Mouse (Mus musculus): ENCODE measurements around the gene Casz1.

The Casz1 gene

DNA sequence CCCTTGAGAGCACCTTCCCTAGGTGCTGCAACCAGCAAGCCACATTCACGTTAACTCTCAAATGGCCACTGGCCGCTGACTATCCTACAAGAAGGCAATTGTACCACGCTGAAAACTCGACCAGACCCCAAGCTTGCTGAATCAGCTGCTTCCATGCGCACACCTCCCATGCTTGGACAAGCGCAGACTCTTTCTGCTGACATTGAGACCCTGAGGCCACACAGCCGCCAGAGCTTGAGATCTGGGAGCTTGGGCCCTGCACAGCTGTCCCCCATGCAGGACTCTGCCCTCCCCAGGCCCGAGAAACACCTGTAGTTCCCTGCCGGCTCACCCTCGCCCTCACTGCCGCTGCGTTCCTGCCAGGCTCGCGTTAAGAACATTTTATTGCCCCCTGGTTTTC lies 168.5 kb downstream of the Casz1 start:
- DNase-seq (ENCODE audit: low spot score), result no peak

DNA sequence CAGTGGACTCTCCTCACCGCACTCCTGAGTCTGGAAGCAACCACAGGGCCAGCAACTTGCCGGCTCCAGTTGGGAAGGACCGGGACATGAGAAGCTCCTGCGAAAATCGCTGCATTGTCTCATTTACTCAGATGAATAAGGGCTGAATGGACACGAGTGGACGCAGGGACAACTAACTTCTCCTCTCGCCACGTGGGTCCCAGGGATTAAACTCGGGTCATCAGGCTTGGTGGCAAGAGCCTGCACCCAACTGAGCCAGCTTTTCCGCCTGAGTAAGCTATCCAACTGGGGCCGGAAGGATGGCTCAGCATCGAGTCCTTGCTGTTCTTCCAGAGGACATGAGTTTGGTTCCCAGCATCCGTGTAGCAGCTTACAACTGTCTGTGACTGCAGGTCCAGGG lies 169.2 kb downstream of the Casz1 start:
- no peak for DNase-seq (ENCODE audit: low spot score)

DNA sequence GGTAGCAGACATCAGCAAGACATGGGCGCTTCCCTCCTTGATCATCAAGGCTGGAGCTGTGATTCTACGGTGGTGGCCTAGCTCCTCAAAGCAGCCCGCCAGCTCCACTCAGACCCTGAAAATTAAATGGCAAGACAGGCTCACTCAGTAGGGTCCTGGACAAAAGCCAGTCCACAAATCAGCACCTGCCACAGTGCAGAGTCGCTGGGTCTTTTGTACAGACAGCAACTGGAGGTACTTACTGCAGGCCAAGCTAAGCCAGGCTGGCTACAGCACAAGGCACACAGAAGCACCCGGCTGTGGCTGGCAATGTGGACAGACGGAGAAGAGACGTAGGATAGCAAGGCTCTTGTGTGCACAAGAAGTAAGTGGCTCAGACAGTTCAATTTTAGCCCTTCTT lies 170.6 kb downstream of the Casz1 start:
- no peak for DNase-seq (ENCODE audit: low spot score)

DNA sequence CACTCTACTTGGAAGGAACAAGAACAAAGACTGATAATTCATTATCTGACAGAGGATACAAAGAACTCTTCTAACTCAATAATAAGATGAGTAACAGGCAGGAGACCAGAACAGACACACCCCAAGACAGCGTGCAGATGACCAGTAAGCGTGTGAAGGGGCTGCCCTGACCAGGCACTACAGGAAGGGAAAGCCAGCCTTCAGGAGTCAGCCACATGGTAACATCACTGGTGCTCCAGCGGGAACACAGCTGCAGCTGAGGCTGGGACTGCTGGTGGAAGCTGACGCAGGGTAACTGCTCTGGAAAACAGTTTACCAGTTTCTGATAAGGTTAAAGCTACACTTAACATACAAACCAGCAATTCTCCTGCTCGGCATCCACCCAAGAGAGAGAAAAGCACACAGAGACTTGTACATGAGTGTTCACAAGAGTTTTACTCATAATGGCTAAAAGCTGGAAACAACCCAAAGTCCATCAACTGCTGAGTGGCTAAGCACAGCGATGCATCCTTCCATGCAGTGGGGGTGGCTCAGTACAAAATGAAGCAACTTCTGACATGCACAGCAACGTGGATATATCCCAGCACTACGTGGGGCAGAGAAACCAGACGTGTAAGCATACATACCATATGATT lies 174.1 kb downstream of the Casz1 start:
- no peak for DNase-seq (ENCODE audit: low spot score)

DNA sequence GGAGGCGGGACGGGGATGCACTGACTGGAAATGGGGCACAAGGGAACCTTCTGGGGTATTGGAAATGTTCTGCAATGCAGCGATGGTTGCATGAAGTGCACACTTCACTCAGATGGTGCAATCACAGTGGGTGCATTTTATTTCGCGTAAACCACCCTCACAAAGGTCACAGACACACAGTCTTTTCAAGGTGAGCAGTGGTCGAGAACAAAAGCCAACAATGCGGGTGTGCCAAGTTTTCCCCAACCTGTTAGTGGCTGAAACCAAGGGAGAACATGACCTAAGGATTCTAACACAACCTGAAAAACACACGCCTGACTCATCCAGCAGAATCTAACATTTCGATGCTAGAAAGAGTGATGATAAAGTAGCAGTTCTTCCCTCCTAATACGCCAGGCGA lies 174.7 kb downstream of the Casz1 start:
- no peak for DNase-seq (ENCODE audit: low spot score)

DNA sequence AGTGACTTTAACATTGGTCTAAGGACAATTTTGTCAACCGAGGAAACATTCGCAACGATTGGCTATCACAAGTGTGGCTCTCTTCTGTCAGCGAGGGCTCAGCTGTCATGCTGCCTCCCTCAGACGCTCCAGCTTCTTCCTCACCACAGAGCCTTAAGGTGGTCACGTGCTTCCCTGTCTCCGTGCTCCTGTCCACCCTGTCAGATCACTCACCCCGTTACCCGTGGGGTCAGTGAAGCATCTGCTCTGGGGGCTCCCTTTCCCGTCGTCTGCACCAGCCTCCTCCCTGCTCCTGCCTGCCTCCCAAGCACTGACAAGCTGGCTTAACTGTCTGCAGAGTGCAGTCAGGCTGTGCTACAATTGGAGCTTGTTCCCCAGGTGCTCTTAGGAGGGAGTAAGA lies 175.6 kb downstream of the Casz1 start:
- DNase-seq (ENCODE audit: low spot score), result no peak

DNA sequence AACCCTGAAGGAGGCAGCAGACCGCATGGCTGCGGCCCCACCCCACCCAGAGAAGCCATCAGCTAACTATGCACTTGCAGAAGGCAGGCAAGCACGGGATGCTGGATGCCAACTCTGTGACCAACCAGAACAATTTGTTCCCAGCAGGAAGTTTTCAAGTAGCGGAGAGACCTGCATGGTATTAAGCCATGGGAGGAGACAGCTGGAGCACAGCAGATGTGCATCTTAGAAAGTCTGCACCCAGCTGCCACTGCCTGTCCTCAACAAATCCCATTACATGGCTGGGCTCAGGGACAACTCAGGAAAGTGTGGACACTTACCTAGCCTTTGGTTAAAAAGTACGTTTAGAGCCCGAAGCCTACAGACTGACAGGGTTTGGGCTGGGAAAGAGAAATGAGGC lies 178.0 kb downstream of the Casz1 start:
- DNase-seq (ENCODE audit: low spot score), result no peak

DNA sequence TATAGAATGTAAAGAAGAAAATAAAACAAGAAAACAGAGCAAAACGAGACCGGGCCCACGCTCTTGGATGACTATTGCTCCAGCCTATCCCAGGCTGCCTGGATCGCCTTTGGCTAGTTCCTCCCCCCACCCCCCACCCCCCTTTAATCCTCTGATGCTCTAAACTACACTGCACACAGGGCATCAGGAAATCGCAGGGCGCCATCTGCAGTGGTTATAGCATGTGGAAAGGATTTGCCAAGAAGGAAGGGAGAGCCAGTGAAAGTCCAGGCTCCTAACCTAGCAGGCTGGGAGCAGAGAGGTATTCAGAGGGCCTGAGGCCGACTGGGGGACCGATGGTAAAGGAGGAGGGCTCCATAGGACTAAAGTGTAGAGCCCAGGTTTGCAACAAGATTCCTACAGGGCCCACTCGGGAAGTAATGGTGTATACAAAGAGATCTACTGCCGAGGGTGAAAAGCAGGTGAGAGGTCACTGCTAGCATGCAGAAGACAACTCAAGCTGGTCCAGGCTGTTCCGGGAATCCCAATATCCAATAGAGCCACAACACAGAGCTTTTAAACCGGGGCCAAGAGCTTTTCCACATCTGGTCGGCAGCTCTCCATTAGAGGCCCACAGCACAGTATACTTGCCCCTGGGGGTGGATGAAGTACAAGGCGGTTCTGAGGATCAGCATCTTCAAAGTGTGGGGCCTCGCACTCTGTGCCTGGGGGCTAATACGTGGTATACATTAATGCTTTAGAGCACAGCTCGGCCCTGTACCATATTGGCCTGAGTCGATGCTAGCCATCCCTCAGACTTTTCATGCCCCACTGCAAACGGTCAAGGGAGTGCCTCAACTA lies 180.7 kb downstream of the Casz1 start:
- DNase-seq (ENCODE audit: low spot score), result no peak

DNA sequence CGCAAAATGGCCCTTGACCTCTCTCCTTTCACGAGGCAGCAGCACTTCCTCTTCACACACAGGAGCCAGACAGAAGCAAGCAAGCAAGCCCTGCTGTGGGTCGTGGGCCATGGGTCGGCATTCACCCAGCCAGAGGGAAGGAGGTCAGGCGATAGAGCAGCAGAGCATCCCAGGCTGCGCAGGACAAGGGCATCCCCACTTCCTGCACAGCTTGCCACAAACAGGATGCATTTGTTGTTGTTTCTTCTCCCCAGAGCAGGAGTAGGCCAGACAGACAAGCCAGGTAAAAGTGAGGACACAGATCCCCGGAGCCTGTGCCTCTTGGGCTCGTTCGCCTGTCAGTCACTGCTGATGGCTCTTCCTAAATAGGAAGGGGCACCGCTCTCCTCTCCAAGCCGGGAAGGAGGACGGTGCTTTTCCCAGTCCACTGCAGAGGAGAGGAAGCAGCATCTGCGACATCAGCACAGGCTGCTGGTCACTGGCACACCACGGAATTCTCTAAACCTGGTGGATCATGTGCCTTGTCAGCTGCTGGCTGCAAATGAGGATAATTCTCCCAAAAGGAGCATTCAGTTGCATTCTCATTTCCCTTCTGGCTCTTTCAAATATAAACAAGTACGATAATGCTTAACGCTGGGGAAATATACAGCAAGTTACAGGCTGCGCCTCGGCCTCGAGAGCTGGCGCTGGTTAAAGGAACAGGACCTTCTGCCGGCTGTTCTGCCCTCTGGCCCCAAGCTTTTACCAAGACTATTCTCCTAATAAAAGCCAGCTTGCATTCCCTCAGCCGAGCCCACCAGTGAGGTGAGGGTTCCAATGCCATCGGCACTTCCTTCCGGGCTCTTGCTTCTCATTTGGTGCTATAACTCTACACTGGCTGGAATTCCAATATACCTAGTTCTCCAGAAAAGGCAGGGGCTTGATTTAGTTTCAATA lies 181.6 kb downstream of the Casz1 start:
- DNase-seq (ENCODE audit: low spot score), result no peak

DNA sequence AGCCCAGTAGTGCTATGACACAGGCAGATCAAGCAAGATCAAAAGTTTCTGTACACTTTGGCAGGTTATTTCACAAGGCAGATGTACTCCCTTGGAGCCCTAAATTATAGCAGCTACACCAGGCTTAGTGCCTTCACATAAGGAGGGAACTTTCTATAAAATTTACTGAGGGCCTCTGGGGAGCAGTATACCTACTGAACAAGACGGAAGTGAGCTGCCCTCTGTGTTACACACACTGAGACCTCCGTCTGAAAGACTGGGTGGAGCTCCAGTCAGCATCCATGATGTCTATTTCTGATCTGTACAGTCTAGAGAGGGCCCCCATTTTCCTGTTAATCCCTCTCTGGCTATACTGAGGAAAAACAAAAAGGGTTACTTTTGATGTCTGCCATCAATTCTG lies 185.8 kb downstream of the Casz1 start:
- DNase-seq (ENCODE audit: low spot score), result no peak

DNA sequence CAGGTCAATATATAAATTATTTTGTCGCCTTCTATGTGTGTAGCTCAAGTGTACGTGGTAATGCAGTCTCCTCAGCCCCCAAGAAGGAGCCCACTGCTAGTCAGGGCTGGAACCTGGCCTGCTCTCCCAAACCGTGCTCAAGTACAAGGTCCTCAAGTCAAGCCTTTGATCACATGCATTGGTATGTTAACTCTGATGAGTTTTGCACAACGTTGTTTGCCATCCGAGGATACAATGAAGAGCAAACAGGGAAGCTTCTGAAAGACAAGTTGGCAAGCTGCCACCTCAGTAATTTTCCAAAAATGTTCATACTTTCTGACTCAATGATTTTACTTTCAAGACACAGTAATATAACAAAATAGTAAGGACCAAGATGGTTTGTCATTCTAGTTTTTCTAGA lies 189.7 kb downstream of the Casz1 start:
- DNase-seq (ENCODE audit: low spot score), result no peak

DNA sequence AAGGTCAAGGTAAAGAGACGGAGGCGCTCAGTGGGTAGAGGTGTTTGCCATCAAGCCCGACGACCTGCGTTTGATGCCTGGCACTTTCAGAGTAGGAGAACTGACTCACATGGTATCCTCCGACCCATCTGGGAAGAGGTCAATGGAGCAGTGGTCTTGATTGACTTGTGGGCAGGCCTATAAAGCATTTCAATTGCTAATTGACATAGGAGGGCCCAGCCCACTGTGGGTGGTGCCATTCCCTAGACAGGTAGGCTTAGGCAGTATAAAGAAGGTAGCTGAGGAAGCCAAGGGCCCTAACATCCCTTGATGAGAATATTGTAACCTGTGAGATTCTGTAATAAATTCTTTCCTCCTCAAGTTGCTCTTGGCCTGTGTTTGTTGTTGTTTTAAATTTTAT lies 196.5 kb downstream of the Casz1 start:
- DNase-seq (ENCODE audit: low spot score), result no peak

DNA sequence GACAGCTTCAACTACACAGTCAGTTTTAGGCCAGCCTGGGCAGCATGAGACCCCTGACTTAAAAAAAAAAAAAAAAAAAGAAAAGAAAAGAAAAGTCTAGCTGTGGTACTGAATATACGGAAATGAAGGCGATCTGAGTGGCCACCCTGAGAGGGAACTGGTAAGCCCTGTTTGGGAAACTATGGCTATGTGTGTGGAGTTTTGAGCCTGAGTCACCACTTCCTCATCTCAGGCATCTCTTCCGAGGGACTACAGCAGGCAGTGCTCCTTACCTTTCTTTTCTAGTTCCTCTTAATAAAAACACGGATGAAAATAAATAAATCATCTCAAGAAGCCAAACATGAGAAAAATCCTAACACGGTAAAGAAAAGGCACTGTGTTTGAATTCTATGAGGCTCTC lies 197.3 kb downstream of the Casz1 start:
- no peak for DNase-seq (ENCODE audit: low spot score)

DNA sequence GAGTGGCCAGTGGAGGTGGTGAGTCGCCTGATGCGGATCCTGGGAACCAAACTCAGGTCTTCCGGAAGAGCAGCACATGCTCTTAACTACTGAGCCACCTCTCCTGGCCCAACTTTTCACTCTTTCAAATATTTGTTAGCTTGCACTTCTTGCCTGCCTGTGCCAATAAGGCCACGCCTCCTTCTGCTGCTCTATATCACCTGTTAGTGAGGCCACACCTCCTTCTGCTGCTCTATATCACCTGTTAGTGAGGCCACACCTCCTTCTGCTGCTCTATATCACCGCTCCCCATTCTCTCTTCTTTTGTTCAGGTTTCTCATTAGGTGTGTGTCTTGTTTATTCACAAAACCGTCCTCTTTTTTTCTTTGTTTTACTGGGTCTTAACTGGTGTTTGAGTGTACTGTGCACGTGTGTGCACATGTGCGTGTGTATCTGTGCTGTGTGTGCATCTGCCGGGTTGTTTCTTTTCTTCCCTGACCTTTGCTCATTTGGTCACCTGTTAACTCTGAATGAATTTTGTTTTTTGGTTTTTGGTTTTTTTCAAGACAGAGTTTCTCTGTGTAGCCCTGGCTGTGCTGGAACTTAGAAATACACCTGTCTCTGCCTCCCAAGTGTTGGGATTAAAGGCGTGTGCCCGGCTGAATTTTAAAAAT lies 198.3 kb downstream of the Casz1 start:
- DNase-seq (ENCODE audit: low spot score), result no peak

Measured in T-cell, adult 2 months (primary cell).